Mouse (Mus musculus) embryonic facial prominence, embryonic 15.5 days (tissue): Measurements from ENCODE around the gene Tmprss4. TPM values are rescaled to one million over a fixed set of nuclear protein-coding genes. Genes with fewer than 3 reads are reported as not detected.

Experiments used
- ATAC-seq: fragments of 200-750 bp; cut with Nextera tagmentation; 2 replicates; pipeline ENCODE4 v1.8.0; 2017; ENCODE audit warnings: low read depth, moderate TSS enrichment; ENCODE audit not compliant: insufficient number of reproducible peaks, low FRiP score, low TSS enrichment
- H3K27ac ChIP-seq: fragments of 300-500 bp; sonication (generic); replicated peaks from 2 replicates; pipeline ENCODE4 v1.5.1; 2015; ENCODE audit warnings: mild to moderate bottlenecking, inconsistent platforms
- H3K27me3 ChIP-seq: fragments of 300-500 bp; sonication (generic); 2 replicates; pipeline ENCODE4 v1.6.1; 2015; ENCODE audit warnings: inconsistent platforms
- H3K36me3 ChIP-seq: fragments of 300-500 bp; sonication (generic); 2 replicates; pipeline ENCODE4 v1.6.1; 2015; ENCODE audit warnings: mild to moderate bottlenecking, inconsistent platforms
- H3K4me1 ChIP-seq: fragments of 300-500 bp; sonication (generic); 2 replicates; pipeline ENCODE4 v1.6.1; 2015; ENCODE audit warnings: inconsistent platforms
- H3K4me2 ChIP-seq: fragments of 300-500 bp; sonication (generic); replicated peaks from 2 replicates; pipeline ENCODE4 v1.6.1; 2015; ENCODE audit warnings: mild to moderate bottlenecking, inconsistent platforms
- H3K4me3 ChIP-seq: fragments of 300-500 bp; sonication (generic); replicated peaks from 2 replicates; pipeline ENCODE4 v1.5.1; 2015; ENCODE audit warnings: mild to moderate bottlenecking, inconsistent platforms
- H3K9ac ChIP-seq: fragments of 300-500 bp; sonication (generic); 2 replicates; pipeline ENCODE4 v1.6.1; 2015; ENCODE audit warnings: inconsistent platforms
- H3K9me3 ChIP-seq: fragments of 300-500 bp; sonication (generic); replicated peaks from 2 replicates; pipeline ENCODE4 v1.6.1; 2016; ENCODE audit warnings: inconsistent platforms
- WGBS: fragments of 180-500 bp; shearing (Covaris S2); methylation state at CpG from one replicate; pipeline ENCODE4 v1.1.7; 2015; 5-methylcytosine and 5-hydroxymethylcytosine counted together
- polyA plus RNA-seq: library from polyadenylated mRNA; unstranded; fragments of >200 nt; fragmentation: Nextera tagmentation; extraction: Ambion mirVana; gene quantifications from 2 replicates; pipeline ENCODE4 v1.2.1, GENCODE M21; 2015

Gene Tmprss4
- polyA plus RNA-seq: 14.1 and 16.6 TPM in 2 replicates

GRCm38 (mm10) chr9:45203797-45204410 is at the start of gene Tmprss4:
Gene Tmprss4, minus strand, starts transcription at chr9:45204092.
- Histone ChIP-seq H3K36me3 (no peaks in the 10 kb centered on the region), H3K4me2 (no peak within 1 kb of the TSS), H3K27me3 (no peaks in the 10 kb centered on the region), H3K4me1 (no peaks in the 10 kb centered on the region), H3K9ac (no peak within 1 kb of the TSS), H3K27ac (peak within 1 kb of the TSS; percentile 44; the same call in 1 of the 2 replicates), H3K9me3 (no peaks in the 10 kb centered on the region), H3K4me3 (no peak within 1 kb of the TSS)
- ATAC-seq: peak; percentile 40; the same call in 1 of the 2 replicates
- 60% methylated on average over 8 of the region's 8 CpGs for WGBS

GRCm38 (mm10) chr9:45252395-45252794 is 48.5 kb upstream of the Tmprss4 start:
- H3K4me3 ChIP-seq: no peak overlapping the region
- H3K27ac ChIP-seq: no peak overlapping the region
- H3K4me2 ChIP-seq: no peak overlapping the region
- H3K36me3 ChIP-seq: no peaks in the 10 kb centered on the region
- H3K4me1 ChIP-seq: no peaks in the 10 kb centered on the region
- ATAC-seq: no peak
- H3K9me3 ChIP-seq: no peaks in the 10 kb centered on the region
- no peaks in the 10 kb centered on the region for H3K27me3 ChIP-seq
- no peak overlapping the region for H3K9ac ChIP-seq
- 72% methylated on average over 6 of the region's 6 CpGs for WGBS

GRCm38 (mm10) chr9:45251990-45252389 is 48.1 kb upstream of the Tmprss4 start:
- ATAC-seq: no peak
- no peak overlapping the region for H3K27ac ChIP-seq
- WGBS: 78% methylated on average over 4 of the region's 4 CpGs
- H3K27me3 ChIP-seq: no peaks in the 10 kb centered on the region
- H3K4me1 ChIP-seq: no peaks in the 10 kb centered on the region
- H3K9me3 ChIP-seq: no peaks in the 10 kb centered on the region
- no peak overlapping the region for H3K4me2 ChIP-seq
- no peaks in the 10 kb centered on the region for H3K36me3 ChIP-seq
- H3K9ac ChIP-seq: no peak overlapping the region
- no peak overlapping the region for H3K4me3 ChIP-seq

GRCm38 (mm10) chr9:45251281-45251680 is 47.4 kb upstream of the Tmprss4 start:
- Histone ChIP-seq H3K9me3 (no peaks in the 10 kb centered on the region), H3K4me2 (no peak overlapping the region), H3K36me3 (no peaks in the 10 kb centered on the region), H3K9ac (no peak overlapping the region), H3K4me1 (no peaks in the 10 kb centered on the region), H3K27me3 (no peaks in the 10 kb centered on the region), H3K4me3 (no peak overlapping the region), H3K27ac (no peak overlapping the region)
- 65% methylated on average over 3 of the region's 3 CpGs for WGBS
- ATAC-seq: no peak

- no peak overlapping the region for H3K4me3 ChIP-seq
- H3K36me3 ChIP-seq: no peaks in the 10 kb centered on the region
- ATAC-seq: no peak
- H3K4me1 ChIP-seq: no peaks in the 10 kb centered on the region
- H3K9ac ChIP-seq: no peak overlapping the region
- H3K27ac ChIP-seq: no peak overlapping the region
- H3K27me3 ChIP-seq: no peaks in the 10 kb centered on the region
- no peak overlapping the region for H3K4me2 ChIP-seq
- no peaks in the 10 kb centered on the region for H3K9me3 ChIP-seq
- WGBS: 85% methylated on average over 7 of the region's 7 CpGs
Observed at GRCm38 (mm10) chr9:45250306-45250705, 46.4 kb upstream of the Tmprss4 start.

- no peaks in the 10 kb centered on the region for H3K9me3 ChIP-seq
- H3K36me3 ChIP-seq: no peaks in the 10 kb centered on the region
- H3K4me2 ChIP-seq: no peak overlapping the region
- no peak overlapping the region for H3K4me3 ChIP-seq
- no peak overlapping the region for H3K9ac ChIP-seq
- H3K27ac ChIP-seq: no peak overlapping the region
- no peaks in the 10 kb centered on the region for H3K4me1 ChIP-seq
- WGBS: 62% methylated on average over 2 of the region's 2 CpGs
- no peaks in the 10 kb centered on the region for H3K27me3 ChIP-seq
- no peak for ATAC-seq
Observed at GRCm38 (mm10) chr9:45247536-45247935, 43.6 kb upstream of the Tmprss4 start.

- no peaks in the 10 kb centered on the region for H3K36me3 ChIP-seq
- no peaks in the 10 kb centered on the region for H3K4me1 ChIP-seq
- no peak overlapping the region for H3K27ac ChIP-seq
- no peaks in the 10 kb centered on the region for H3K27me3 ChIP-seq
- no peak overlapping the region for H3K4me3 ChIP-seq
- H3K4me2 ChIP-seq: no peak overlapping the region
- ATAC-seq: no peak
- H3K9me3 ChIP-seq: no peaks in the 10 kb centered on the region
- H3K9ac ChIP-seq: no peak overlapping the region
- 85% methylated on average over 6 of the region's 6 CpGs for WGBS
Observed at GRCm38 (mm10) chr9:45246060-45246459, 42.2 kb upstream of the Tmprss4 start.

GRCm38 (mm10) chr9:45245432-45245831 is 41.5 kb upstream of the Tmprss4 start:
- no peak overlapping the region for H3K9ac ChIP-seq
- no peaks in the 10 kb centered on the region for H3K27me3 ChIP-seq
- H3K4me2 ChIP-seq: no peak overlapping the region
- no peak overlapping the region for H3K4me3 ChIP-seq
- no peak overlapping the region for H3K27ac ChIP-seq
- 72% methylated on average over 1 of the region's 1 CpGs for WGBS
- H3K36me3 ChIP-seq: no peaks in the 10 kb centered on the region
- H3K9me3 ChIP-seq: no peaks in the 10 kb centered on the region
- ATAC-seq: no peak
- H3K4me1 ChIP-seq: no peaks in the 10 kb centered on the region

GRCm38 (mm10) chr9:45241397-45241796 is 37.5 kb upstream of the Tmprss4 start:
- Histone ChIP-seq H3K4me2 (no peak overlapping the region), H3K4me1 (no peaks in the 10 kb centered on the region), H3K27ac (no peak overlapping the region), H3K27me3 (no peaks in the 10 kb centered on the region), H3K36me3 (no peaks in the 10 kb centered on the region), H3K4me3 (no peak overlapping the region), H3K9me3 (no peaks in the 10 kb centered on the region), H3K9ac (no peak overlapping the region)
- WGBS: 77% methylated on average over 5 of the region's 5 CpGs
- ATAC-seq: no peak

- Histone ChIP-seq H3K36me3 (no peaks in the 10 kb centered on the region), H3K27ac (no peak overlapping the region), H3K27me3 (no peaks in the 10 kb centered on the region), H3K4me3 (no peak overlapping the region), H3K9me3 (no peaks in the 10 kb centered on the region), H3K4me1 (no peaks in the 10 kb centered on the region), H3K4me2 (no peak overlapping the region), H3K9ac (no peak overlapping the region)
- no peak for ATAC-seq
- WGBS: 46% methylated on average over 7 of the region's 7 CpGs
Observed at GRCm38 (mm10) chr9:45236744-45237143, 32.9 kb upstream of the Tmprss4 start.

GRCm38 (mm10) chr9:45235668-45236227 is 31.9 kb upstream of the Tmprss4 start:
- H3K4me1 ChIP-seq: no peaks in the 10 kb centered on the region
- ATAC-seq: no peak
- no peak overlapping the region for H3K9ac ChIP-seq
- no peak overlapping the region for H3K4me3 ChIP-seq
- WGBS: 64% methylated on average over 6 of the region's 6 CpGs
- no peak overlapping the region for H3K4me2 ChIP-seq
- H3K9me3 ChIP-seq: no peaks in the 10 kb centered on the region
- H3K27me3 ChIP-seq: no peaks in the 10 kb centered on the region
- no peak overlapping the region for H3K27ac ChIP-seq
- H3K36me3 ChIP-seq: no peaks in the 10 kb centered on the region

GRCm38 (mm10) chr9:45229359-45229758 is 25.5 kb upstream of the Tmprss4 start:
- 55% methylated on average over 8 of the region's 8 CpGs for WGBS
- no peaks in the 10 kb centered on the region for H3K9me3 ChIP-seq
- H3K4me2 ChIP-seq: no peak overlapping the region
- H3K27ac ChIP-seq: no peak overlapping the region
- no peak overlapping the region for H3K4me3 ChIP-seq
- no peak overlapping the region for H3K9ac ChIP-seq
- H3K27me3 ChIP-seq: no peaks in the 10 kb centered on the region
- no peak for ATAC-seq
- H3K4me1 ChIP-seq: no peaks in the 10 kb centered on the region
- H3K36me3 ChIP-seq: no peaks in the 10 kb centered on the region
